Mouse (Mus musculus) neural tube, embryonic 14.5 days (tissue): ENCODE data around the gene Vmn1r171. TPM values are rescaled to one million over a fixed set of nuclear protein-coding genes. Genes with fewer than 3 reads are reported as not detected.
"Not testable (repeated sequence)": the region's sequence is repeated elsewhere in the genome, so short reads cannot be mapped to it uniquely, and the experiment has no call there.

Experiments
- ATAC-seq: fragments of 200-750 bp; cut with Nextera tagmentation; 2 replicates; pipeline ENCODE4 v1.8.0; 2017; ENCODE audit warnings: low read depth, mild to moderate bottlenecking, moderate TSS enrichment, moderate library complexity
- H3K27ac ChIP-seq: fragments of 300-500 bp; sonication (generic); 2 replicates; pipeline ENCODE4 v1.5.1; 2014; ENCODE audit warnings: low read depth, mild to moderate bottlenecking, control low read depth, low read length, moderate library complexity, mixed read lengths
- H3K27me3 ChIP-seq: fragments of 300-500 bp; sonication (generic); 2 replicates; pipeline ENCODE4 v1.6.1; 2014; ENCODE audit warnings: low read length; ENCODE audit not compliant: control insufficient read depth, insufficient read depth
- H3K36me3 ChIP-seq: fragments of 300-500 bp; sonication (generic); 2 replicates; pipeline ENCODE4 v1.6.1; 2014; ENCODE audit warnings: low read length, mixed read lengths; ENCODE audit not compliant: control insufficient read depth, insufficient read depth
- H3K4me1 ChIP-seq: fragments of 300-500 bp; sonication (generic); 2 replicates; pipeline ENCODE4 v1.6.1; 2014; ENCODE audit warnings: low read length; ENCODE audit not compliant: control insufficient read depth, insufficient read depth
- H3K4me2 ChIP-seq: fragments of 300-500 bp; sonication (generic); 2 replicates; pipeline ENCODE4 v1.6.1; 2014; ENCODE audit warnings: mild to moderate bottlenecking, low read depth, low read length, control low read depth
- H3K4me3 ChIP-seq: fragments of 300-500 bp; sonication (generic); 2 replicates; pipeline ENCODE4 v1.5.1; 2014; ENCODE audit warnings: low read depth, low read length, control low read depth, mixed read lengths
- H3K9ac ChIP-seq: fragments of 300-500 bp; sonication (generic); replicated peaks from 2 replicates; pipeline ENCODE4 v1.6.1; 2014; ENCODE audit warnings: low read depth, mild to moderate bottlenecking, control low read depth, low read length, mixed read lengths
- H3K9me3 ChIP-seq: fragments of 300-500 bp; sonication (generic); 2 replicates; pipeline ENCODE4 v1.6.1; 2016; ENCODE audit warnings: low read length; ENCODE audit not compliant: control insufficient read depth
- whole genome bisulfite sequencing: fragments of 180-500 bp; shearing (Covaris S2); extraction: QIAGEN DNeasy Blood & Tissue Kit; methylation state at CpG from one replicate; pipeline ENCODE4 v1.1.7; 2014; 5-methylcytosine and 5-hydroxymethylcytosine counted together
- polyA plus RNA-seq: library from polyadenylated mRNA; unstranded; fragments of >200 nt; fragmentation: Nextera tagmentation; extraction: Ambion mirVana; gene quantifications from 2 replicates; pipeline ENCODE4 v1.2.1, GENCODE M21; 2014

Vmn1r171 gene
- not detected in 2 replicates for polyA plus RNA-seq

DNA sequence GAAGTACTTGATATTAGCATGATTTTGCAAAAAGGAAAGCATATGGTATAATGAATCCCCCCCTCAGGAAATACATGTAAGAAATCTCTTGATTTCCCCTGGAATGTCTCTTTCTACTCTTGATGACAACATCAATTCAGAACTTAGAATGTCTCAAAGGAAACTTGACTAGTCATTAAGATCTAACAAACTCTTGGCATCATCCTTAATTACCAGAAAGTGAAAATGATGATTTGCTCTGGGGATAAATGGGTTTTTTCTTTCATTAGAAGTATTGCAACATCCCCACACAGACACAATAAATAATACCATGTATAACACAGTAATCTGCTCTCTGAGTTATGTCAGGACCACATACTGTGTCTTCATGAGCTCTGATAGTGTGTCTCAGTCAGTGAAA lies at the start of gene Vmn1r171:
Gene Vmn1r171 (plus strand): TSS at position 301 of the 400 bp plus-strand sequence.
- H3K4me1 ChIP-seq, result no peaks in the 10 kb centered on the region
- H3K9me3 ChIP-seq, result no peaks in the 10 kb centered on the region
- no peak within 1 kb of the TSS for H3K9ac ChIP-seq
- no peak within 1 kb of the TSS for H3K27ac ChIP-seq
- no peaks in the 10 kb centered on the region for H3K27me3 ChIP-seq
- H3K4me2 ChIP-seq, result no peak within 1 kb of the TSS
- no peak for ATAC-seq
- H3K36me3 ChIP-seq, result no peaks in the 10 kb centered on the region
- H3K4me3 ChIP-seq, result no peak within 1 kb of the TSS

DNA sequence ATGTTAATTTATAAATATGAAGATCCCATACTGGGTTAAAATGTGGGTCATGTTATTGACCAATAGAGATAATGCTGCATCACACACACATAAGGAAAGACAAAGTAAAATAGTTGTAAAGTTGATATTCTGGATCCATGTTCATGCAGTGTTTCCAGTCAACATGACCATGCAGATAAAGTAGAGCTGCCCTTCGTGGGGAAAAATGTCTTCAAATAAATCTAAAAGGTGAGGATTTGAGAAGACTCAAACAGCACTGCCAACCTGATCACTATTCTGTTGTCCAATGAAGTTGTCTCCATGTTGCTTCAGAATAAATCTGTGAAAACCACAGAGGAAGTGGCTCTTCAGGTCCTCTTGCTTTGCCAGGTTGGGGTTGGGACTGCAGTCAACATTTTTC lies 24.6 kb upstream of the Vmn1r171 start, which contains the start of gene Vmn1r170:
Gene Vmn1r170 (plus strand): TSS at position 301 of the 400 bp plus-strand sequence.
- not testable (repeated sequence) for ATAC-seq, H3K4me2 ChIP-seq, H3K4me1 ChIP-seq, H3K9me3 ChIP-seq, H3K27ac ChIP-seq, H3K4me3 ChIP-seq, H3K36me3 ChIP-seq, H3K27me3 ChIP-seq, H3K9ac ChIP-seq
- WGBS, result 39% methylated on average over 1 of the region's 1 CpGs

DNA sequence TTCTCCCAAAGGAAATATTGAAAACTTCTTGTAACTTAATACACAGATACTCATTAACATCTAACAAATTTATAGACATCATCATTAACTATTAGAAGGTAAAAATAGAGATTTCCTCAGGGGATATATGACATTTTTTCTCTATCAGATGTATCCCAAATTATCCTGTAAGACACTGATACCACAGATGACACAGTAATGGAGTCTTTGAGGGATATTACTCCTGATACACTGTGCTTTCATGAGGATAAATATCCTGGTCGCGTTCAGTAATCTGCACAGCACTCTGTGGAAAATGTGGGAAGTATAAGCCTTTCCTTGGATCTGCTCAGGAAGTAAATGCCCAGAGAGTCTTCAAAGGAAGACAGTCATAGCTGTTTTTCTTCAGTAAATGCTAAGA lies 27.5 kb downstream of the Vmn1r171 start, which contains the start of gene Vmn1r172:
Gene Vmn1r172 (plus strand): TSS at position 301 of the 400 bp plus-strand sequence.
- no peak within 1 kb of the TSS for H3K4me2 ChIP-seq
- H3K36me3 ChIP-seq, result no peaks in the 10 kb centered on the region
- no peak within 1 kb of the TSS for H3K9ac ChIP-seq
- no peak within 1 kb of the TSS for H3K4me3 ChIP-seq
- H3K4me1 ChIP-seq, result no peaks in the 10 kb centered on the region
- H3K27me3 ChIP-seq, result no peaks in the 10 kb centered on the region
- no peak within 1 kb of the TSS for H3K27ac ChIP-seq
- 64% methylated on average over 2 of the region's 2 CpGs for WGBS
- ATAC-seq, result no peak
- H3K9me3 ChIP-seq, result no peaks in the 10 kb centered on the region

Other genes with a start within 250 kb of the Vmn1r171 start
- not detected in 2 replicates for gene Nlrp5, start 244.8 kb upstream of the Vmn1r171 start, polyA plus RNA-seq
- gene Vmn1r167, start 123.5 kb upstream of the Vmn1r171 start, polyA plus RNA-seq, result not detected in 2 replicates
- not detected in 2 replicates for gene Vmn1r168, start 91.0 kb upstream of the Vmn1r171 start, polyA plus RNA-seq
- not detected in 2 replicates for gene Vmn1r169, start 55.2 kb upstream of the Vmn1r171 start, polyA plus RNA-seq
- gene Vmn1r170, start 24.5 kb upstream of the Vmn1r171 start, polyA plus RNA-seq, result not detected in 2 replicates
- gene Vmn1r172, start 27.6 kb downstream of the Vmn1r171 start, polyA plus RNA-seq, result not detected in 2 replicates
- gene Vmn1r173, start 70.0 kb downstream of the Vmn1r171 start, polyA plus RNA-seq, result not detected in 2 replicates
- gene Vmn1r174, start 121.5 kb downstream of the Vmn1r171 start, polyA plus RNA-seq, result not detected in 2 replicates
- gene Vmn1r175, start 179.9 kb downstream of the Vmn1r171 start, polyA plus RNA-seq, result not detected in 2 replicates
- not detected in 2 replicates for gene Vmn1r176, start 206.7 kb downstream of the Vmn1r171 start, polyA plus RNA-seq
- not detected in 2 replicates for gene Vmn1r177, start 235.7 kb downstream of the Vmn1r171 start, polyA plus RNA-seq